Mouse (Mus musculus) liver, embryonic 14.5 days (tissue): ENCODE results near the gene Mrpl55. TPM values are rescaled to one million over a fixed set of nuclear protein-coding genes. Genes with fewer than 3 reads are reported as not detected.

Experiments
- ATAC-seq: fragments of 200-750 bp; cut with Nextera tagmentation; 2 replicates; pipeline ENCODE4 v1.8.0; 2017; ENCODE audit warnings: moderate number of reproducible peaks, mild to moderate bottlenecking, moderate library complexity; ENCODE audit not compliant: insufficient read depth
- DNase-seq, 3 experiments: peaks; one replicate each; pipeline ENCODE4 v3.0.0-alpha.2; 2012 to 2013; ENCODE audit warnings: low read depth in 3 of 3, low spot score in 3 of 3
- H3K27ac ChIP-seq: fragments of 300-500 bp; sonication (generic); 2 replicates; pipeline ENCODE4 v1.5.1; 2014; ENCODE audit warnings: moderate library complexity, mild to moderate bottlenecking, control low read depth, inconsistent platforms
- H3K27me3 ChIP-seq: fragments of 300-500 bp; sonication (generic); 2 replicates; pipeline ENCODE4 v1.6.1; 2014; ENCODE audit warnings: mild to moderate bottlenecking, low read length, moderate library complexity; ENCODE audit not compliant: control insufficient read depth, insufficient read depth
- H3K36me3 ChIP-seq: fragments of 300-500 bp; sonication (generic); replicated peaks from 2 replicates; pipeline ENCODE4 v1.6.1; 2014; ENCODE audit warnings: low read depth; ENCODE audit not compliant: control insufficient read depth, insufficient read depth
- H3K4me1 ChIP-seq, 2 experiments: fragments of 200-500 bp in 1 of 2; fragments of 300-500 bp in 1 of 2; sonication (generic) in 1 of 2; replicated peaks; 2 replicates each; pipeline ENCODE4 v1.6.1; 2012 to 2014; ENCODE audit warnings: antibody characterized with exemption in 1 of 2, inconsistent platforms in 1 of 2, low read length in 1 of 2; ENCODE audit not compliant: control insufficient read depth in 2 of 2, insufficient read depth in 2 of 2
- H3K4me2 ChIP-seq: fragments of 300-500 bp; sonication (generic); 2 replicates; pipeline ENCODE4 v1.6.1; 2014; ENCODE audit warnings: low read depth, mild to moderate bottlenecking, control low read depth, moderate library complexity
- H3K4me3 ChIP-seq, 2 experiments: fragments of 200-500 bp in 1 of 2; fragments of 300-500 bp in 1 of 2; sonication (generic) in 1 of 2; 2 replicates each; pipeline ENCODE4 v1.5.1; 2012 to 2014; ENCODE audit warnings: low read depth in 2 of 2, low read length in 2 of 2, mild to moderate bottlenecking in 2 of 2, control low read depth in 1 of 2, inconsistent platforms in 1 of 2, moderate library complexity in 1 of 2; ENCODE audit not compliant: insufficient read depth in 1 of 2
- H3K9ac ChIP-seq: fragments of 300-500 bp; sonication (generic); replicated peaks from 2 replicates; pipeline ENCODE4 v1.6.1; 2014; ENCODE audit warnings: mild to moderate bottlenecking, control low read depth, moderate library complexity
- H3K9me3 ChIP-seq: fragments of 300-500 bp; sonication (generic); 2 replicates; pipeline ENCODE4 v1.6.1; 2016; ENCODE audit warnings: low read length, mixed read lengths; ENCODE audit not compliant: control insufficient read depth
- CTCF ChIP-seq: IDR thresholded peaks from 2 replicates; pipeline ENCODE4 v1.5.1; 2016; ENCODE audit warnings: antibody characterized with exemption, low read depth, control low read depth
- EP300 ChIP-seq: IDR thresholded peaks from 2 replicates; pipeline ENCODE4 v1.6.1; 2016; ENCODE audit warnings: antibody characterized with exemption, low read depth
- WGBS: fragments of 180-500 bp; shearing (Covaris S2); extraction: QIAGEN DNeasy Blood & Tissue Kit; methylation state at CpG from one replicate; pipeline ENCODE4 v1.1.7; 2014; ENCODE audit not compliant: insufficient replicate concordance; 5-methylcytosine and 5-hydroxymethylcytosine counted together
- polyA plus RNA-seq, 2 experiments: library from polyadenylated mRNA; depleted of rRNA in 1 of 2; stranded (reverse) in 1 of 2; unstranded in 1 of 2; fragments of >200 nt; fragmentation: Nextera tagmentation in 1 of 2; extraction: Ambion mirVana in 1 of 2; gene quantifications; 2 replicates each; pipeline versions ENCODE4 v1.2.1 to v1.2.3; 2012 to 2014

Mrpl55 gene
- polyA plus RNA-seq (2012; rRNA removed) (25.3 and 41.2 TPM in 2 replicates), polyA plus RNA-seq (2014; fragmentation: Nextera tagmentation; extraction: Ambion mirVana) (56.8 and 59.8 TPM in 2 replicates)

DNA sequence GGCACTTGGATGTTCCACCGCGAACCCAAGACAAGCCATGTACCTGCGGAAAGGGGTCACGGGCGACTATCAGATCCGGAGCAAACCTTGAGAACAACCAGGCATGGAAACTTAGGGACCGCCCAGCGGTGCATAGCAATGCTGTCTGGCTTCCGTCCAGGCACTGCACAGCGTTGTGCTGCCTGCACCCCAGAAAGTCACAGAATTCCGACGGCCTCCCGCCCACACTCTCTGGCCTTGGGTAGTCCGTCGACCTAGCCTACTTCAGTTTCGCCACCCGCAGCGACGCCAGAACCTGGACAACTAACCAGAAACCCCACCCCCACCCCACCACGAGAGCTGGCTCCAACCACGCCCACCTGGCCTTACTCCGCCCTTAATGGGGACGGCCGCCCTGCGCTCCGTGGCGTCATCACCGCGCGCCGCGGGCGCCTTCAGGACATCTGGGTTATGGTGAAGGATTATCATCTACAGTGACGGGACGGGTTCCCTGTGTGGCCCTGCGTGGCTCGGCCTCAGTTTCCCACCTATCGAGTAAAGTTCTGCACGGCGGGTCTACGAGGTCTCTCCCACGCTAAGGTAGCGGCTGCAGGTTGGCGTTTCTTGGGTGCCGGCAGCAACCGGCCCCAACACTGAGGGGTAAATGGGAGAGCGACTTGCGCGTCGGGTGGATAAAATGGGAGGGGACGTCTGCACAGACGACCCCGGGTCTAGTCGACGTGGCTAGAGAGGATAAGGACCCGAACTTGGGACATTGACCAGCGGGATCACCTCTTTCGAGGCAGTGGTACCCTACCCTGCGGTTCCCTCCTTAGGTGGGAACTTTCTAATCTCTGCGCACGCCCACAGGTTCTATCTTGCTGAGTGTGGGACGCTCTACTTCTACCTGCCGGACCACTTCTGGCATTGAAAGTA lies at the start of gene Mrpl55:
Mrpl55 (plus strand) TSS at position 406 of the 915 bp plus-strand sequence.
- H3K9ac ChIP-seq: peak within 1 kb of the TSS; percentile 85
- WGBS: under 1% methylated on average over 63 of the region's 63 CpGs
- peak; percentile 95 for ATAC-seq

DNA sequence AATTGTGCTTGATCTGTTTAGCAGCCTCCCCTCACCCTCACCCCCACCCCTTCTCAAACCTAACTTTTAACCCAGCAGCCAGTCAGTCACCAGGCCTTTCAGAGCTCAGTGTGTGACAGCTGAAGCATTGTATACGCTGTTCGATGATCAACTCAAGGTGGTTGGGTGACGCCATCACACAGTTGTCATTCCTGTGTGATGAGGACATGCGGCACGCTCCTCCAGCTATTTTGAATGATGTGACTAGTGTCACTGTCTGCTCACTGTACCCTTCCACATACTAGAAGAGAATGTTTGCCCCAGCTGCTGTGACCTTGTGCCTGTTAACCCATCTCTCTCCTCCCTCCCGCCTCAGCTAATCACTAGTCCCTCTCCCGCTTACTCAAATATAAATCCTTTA lies 48.1 kb upstream of the Mrpl55 start:
- Histone ChIP-seq H3K4me2 (no peak overlapping the region), H3K4me1 (no peaks in the 10 kb centered on the region), H3K36me3 (peaks cover 26% of the 10 kb centered on the region), H3K9ac (no peak overlapping the region), H3K27me3 (no peaks in the 10 kb centered on the region), H3K9me3 (no peaks in the 10 kb centered on the region), H3K27ac (no peak overlapping the region), H3K4me3 (no peak overlapping the region)
- TF ChIP-seq EP300 (no peak), CTCF (no peak)
- DNase-seq (no peak), ATAC-seq (no peak)
- WGBS: 83% methylated on average over 7 of the region's 7 CpGs

More for the DNA sequence above, at the start of gene Mrpl55:
- H3K27ac ChIP-seq: peak within 1 kb of the TSS; percentile 70
- H3K36me3 ChIP-seq: peaks cover 15% of the 10 kb centered on the region
- TF ChIP-seq CTCF: no peak
- TF ChIP-seq EP300: no peak
- DNase-seq: peak; percentile 84 to 90 (median 86)
- no peaks in the 10 kb centered on the region for H3K9me3 ChIP-seq
- H3K4me1 ChIP-seq: peaks cover 11 to 15% of the 10 kb centered on the region in 2 experiments
- no peaks in the 10 kb centered on the region for H3K27me3 ChIP-seq
- H3K4me3 ChIP-seq: peak within 1 kb of the TSS; percentile 73 to 97
- peak within 1 kb of the TSS; percentile 96 for H3K4me2 ChIP-seq

DNA sequence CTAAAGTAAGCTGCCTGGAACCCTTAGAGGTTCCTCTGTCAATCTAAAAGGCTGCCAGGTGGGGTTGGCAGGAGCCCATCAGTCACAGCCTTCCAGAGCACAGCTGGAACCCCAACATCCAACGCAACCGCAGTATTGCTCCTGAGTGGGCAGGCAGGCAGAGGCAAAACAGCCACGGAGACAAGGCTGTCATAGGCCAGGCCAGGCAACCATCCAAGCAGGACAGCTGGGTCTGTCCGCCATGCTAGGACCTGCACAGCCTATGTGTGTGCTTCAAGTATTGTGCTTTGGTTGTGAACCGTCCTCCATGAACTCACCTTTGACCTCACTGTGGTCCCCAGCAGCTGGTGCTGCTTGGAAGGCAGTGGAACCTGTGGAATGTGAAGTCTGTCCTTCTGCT lies 46.4 kb upstream of the Mrpl55 start:
- peaks cover 29% of the 10 kb centered on the region for H3K36me3 ChIP-seq
- no peak overlapping the region for H3K4me2 ChIP-seq
- H3K27me3 ChIP-seq: no peaks in the 10 kb centered on the region
- no peaks in the 10 kb centered on the region for H3K4me1 ChIP-seq
- WGBS: 95% methylated on average over 5 of the region's 5 CpGs
- no peak overlapping the region for H3K27ac ChIP-seq
- no peaks in the 10 kb centered on the region for H3K9me3 ChIP-seq
- ATAC-seq: no peak
- no peak overlapping the region for H3K9ac ChIP-seq
- TF ChIP-seq CTCF (no peak), EP300 (no peak)
- no peak for DNase-seq
- no peak overlapping the region for H3K4me3 ChIP-seq

DNA sequence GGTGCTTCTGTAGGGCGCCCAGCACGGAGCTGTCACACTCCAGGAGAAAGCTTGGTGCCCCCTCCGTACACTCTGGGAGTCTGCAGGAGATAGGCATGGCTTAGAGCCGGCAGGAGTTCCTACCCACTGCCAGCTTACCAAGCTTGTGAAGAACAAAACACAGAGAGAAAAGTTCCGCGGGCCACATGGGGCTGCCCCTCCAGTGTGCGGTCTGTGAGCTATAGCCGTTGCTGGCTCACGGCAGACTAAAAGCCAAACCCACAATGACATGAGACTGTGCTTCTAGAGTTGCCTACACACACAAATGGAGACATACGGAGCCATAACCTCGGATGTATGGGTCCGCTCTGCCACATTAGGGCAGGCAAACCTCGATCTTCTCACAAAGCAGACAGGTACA lies 43.2 kb upstream of the Mrpl55 start:
- 89% methylated on average over 13 of the region's 13 CpGs for WGBS
- TF ChIP-seq EP300: no peak
- TF ChIP-seq CTCF: no peak
- peaks cover 14 to 15% of the 10 kb centered on the region in 2 experiments for H3K4me1 ChIP-seq
- peaks cover 34% of the 10 kb centered on the region for H3K36me3 ChIP-seq
- no peak overlapping the region for H3K27ac ChIP-seq
- DNase-seq: no peak
- H3K4me2 ChIP-seq: no peak overlapping the region
- no peaks in the 10 kb centered on the region for H3K27me3 ChIP-seq
- H3K9me3 ChIP-seq: no peaks in the 10 kb centered on the region
- no peak overlapping the region for H3K4me3 ChIP-seq
- no peak overlapping the region for H3K9ac ChIP-seq
- no peak for ATAC-seq

DNA sequence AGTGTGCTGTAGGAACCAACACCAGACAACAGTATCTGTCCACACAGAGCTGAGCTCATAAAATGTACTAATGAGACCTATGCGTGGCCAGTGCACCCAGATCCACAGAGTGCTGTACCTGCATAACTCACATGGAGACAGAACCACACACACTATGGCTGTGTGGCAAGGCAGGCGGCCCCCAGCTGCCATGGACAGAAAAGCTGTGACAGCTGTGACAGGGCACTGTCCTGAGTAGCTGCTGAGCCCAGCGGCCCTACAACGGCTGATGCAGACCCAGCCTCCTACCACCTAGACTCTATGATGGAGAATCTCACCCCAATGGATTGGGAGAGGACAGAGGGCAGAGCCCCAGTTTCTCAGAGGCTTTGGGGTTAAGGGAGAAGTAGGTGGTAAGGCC lies 42.7 kb upstream of the Mrpl55 start:
- H3K4me1 ChIP-seq: peaks cover 16 to 17% of the 10 kb centered on the region in 2 experiments
- no peak overlapping the region for H3K4me3 ChIP-seq
- 89% methylated on average over 4 of the region's 4 CpGs for WGBS
- peaks cover 34% of the 10 kb centered on the region for H3K36me3 ChIP-seq
- no peak overlapping the region for H3K27ac ChIP-seq
- DNase-seq (no peak), ATAC-seq (no peak)
- no peak overlapping the region for H3K4me2 ChIP-seq
- H3K9me3 ChIP-seq: no peaks in the 10 kb centered on the region
- no peak for TF ChIP-seq EP300
- no peak for TF ChIP-seq CTCF
- H3K27me3 ChIP-seq: no peaks in the 10 kb centered on the region
- no peak overlapping the region for H3K9ac ChIP-seq
